Mouse (Mus musculus) liver, postnatal 0 days (tissue): ENCODE measurements around the gene Adcy7. TPM values are rescaled to one million over a fixed set of nuclear protein-coding genes. Genes with fewer than 3 reads are reported as not detected.

Experiments used
- ATAC-seq: fragments of 200-750 bp; cut with Nextera tagmentation; 2 replicates; pipeline ENCODE4 v1.8.0; 2017; ENCODE audit warnings: mild to moderate bottlenecking, moderate library complexity
- DNase-seq: peaks from one replicate; pipeline ENCODE4 v3.0.0-alpha.2; 2016
- H3K27ac ChIP-seq: fragments of 300-500 bp; sonication (generic); 2 replicates; pipeline ENCODE4 v1.5.1; 2014; ENCODE audit warnings: antibody characterized with exemption, moderate library complexity, mild to moderate bottlenecking, low read depth
- H3K27me3 ChIP-seq: fragments of 300-500 bp; sonication (generic); 2 replicates; pipeline ENCODE4 v1.6.1; 2014; ENCODE audit warnings: low read length, control low read depth, mixed read lengths; ENCODE audit not compliant: insufficient read depth
- H3K36me3 ChIP-seq: fragments of 300-500 bp; sonication (generic); replicated peaks from 2 replicates; pipeline ENCODE4 v1.6.1; 2014; ENCODE audit warnings: mild to moderate bottlenecking, control low read depth, low read length, moderate library complexity, mixed read lengths; ENCODE audit not compliant: insufficient read depth
- H3K4me1 ChIP-seq: fragments of 300-500 bp; sonication (generic); 2 replicates; pipeline ENCODE4 v1.6.1; 2014; ENCODE audit warnings: antibody characterized with exemption, mild to moderate bottlenecking, control low read depth; ENCODE audit not compliant: insufficient read depth
- H3K4me2 ChIP-seq: fragments of 300-500 bp; sonication (generic); 2 replicates; pipeline ENCODE4 v1.6.1; 2014; ENCODE audit warnings: low read depth, mild to moderate bottlenecking, low read length, moderate library complexity, mixed read lengths
- H3K4me3 ChIP-seq: fragments of 300-500 bp; sonication (generic); 2 replicates; pipeline ENCODE4 v1.5.1; 2014; ENCODE audit warnings: low read depth, low read length
- H3K9ac ChIP-seq: fragments of 300-500 bp; sonication (generic); replicated peaks from 2 replicates; pipeline ENCODE4 v1.6.1; 2014; ENCODE audit warnings: mild to moderate bottlenecking, moderate library complexity
- H3K9me3 ChIP-seq: fragments of 300-500 bp; sonication (generic); 2 replicates; pipeline ENCODE4 v1.6.1; 2016; ENCODE audit warnings: mild to moderate bottlenecking, control low read depth, low read length, mixed read lengths
- CTCF ChIP-seq: sonication (generic); IDR thresholded peaks from 2 replicates; pipeline ENCODE4 v1.5.1; 2016; ENCODE audit warnings: antibody characterized with exemption, low read depth
- EP300 ChIP-seq: IDR thresholded peaks from 2 replicates; pipeline ENCODE4 v1.6.1; 2016; ENCODE audit warnings: antibody characterized with exemption, low read depth, mild to moderate bottlenecking
- WGBS: fragments of 180-500 bp; shearing (Covaris S2); extraction: QIAGEN DNeasy Blood & Tissue Kit; methylation state at CpG from one replicate; pipeline ENCODE4 v1.1.7; 2014; ENCODE audit not compliant: insufficient replicate concordance; 5-methylcytosine and 5-hydroxymethylcytosine counted together
- polyA plus RNA-seq: library from polyadenylated mRNA; unstranded; fragments of >200 nt; fragmentation: Nextera tagmentation; extraction: Ambion mirVana; gene quantifications from 2 replicates; pipeline ENCODE4 v1.2.1, GENCODE M21; 2015

Adcy7 gene
- polyA plus RNA-seq, 1 experiment from 2014 or later = 8.4 TPM

- H3K9me3 ChIP-seq = no peaks in the 10 kb centered on the region
- no peak overlapping the region for H3K27ac ChIP-seq
- H3K4me3 ChIP-seq = no peak overlapping the region
- H3K27me3 ChIP-seq = peaks cover 13% of the 10 kb centered on the region
- DNase-seq (peak; percentile 16), ATAC-seq (no peak)
- H3K9ac ChIP-seq = no peak overlapping the region
- TF ChIP-seq EP300 = no peak
- peak; percentile 56 for TF ChIP-seq CTCF
- no peak overlapping the region for H3K4me2 ChIP-seq
- H3K4me1 ChIP-seq = peaks cover 16% of the 10 kb centered on the region
- WGBS = 52% methylated on average over 7 of the region's 7 CpGs
- no peaks in the 10 kb centered on the region for H3K36me3 ChIP-seq
These were observed 2.9 kb upstream of the Adcy7 start for GRCm38 (mm10) chr8:88269107-88269875.

- 74% methylated on average over 3 of the region's 3 CpGs for WGBS
- H3K9ac ChIP-seq = no peak overlapping the region
These were observed 2.1 kb upstream of the Adcy7 start for GRCm38 (mm10) chr8:88270086-88270485.

GRCm38 (mm10) chr8:88273051-88273430 is 838 bp downstream of the Adcy7 start:
- 73% methylated on average over 7 of the region's 7 CpGs for WGBS
- peak overlapping the region; percentile 94 for H3K4me2 ChIP-seq
- peak overlapping the region; percentile 68 for H3K9ac ChIP-seq
- no peaks in the 10 kb centered on the region for H3K36me3 ChIP-seq
- H3K9me3 ChIP-seq = no peaks in the 10 kb centered on the region
- no peak for TF ChIP-seq CTCF
- peaks cover 13% of the 10 kb centered on the region for H3K27me3 ChIP-seq
- DNase-seq (peak; percentile 15), ATAC-seq (no peak)
- H3K4me3 ChIP-seq = peak overlapping the region; percentile 55
- no peak overlapping the region for H3K27ac ChIP-seq
- peaks cover 17% of the 10 kb centered on the region for H3K4me1 ChIP-seq

More at GRCm38 (mm10) chr8:88270086-88270485, 2.1 kb upstream of the Adcy7 start:
- DNase-seq (no peak), ATAC-seq (no peak)
- peak; percentile 29 for TF ChIP-seq CTCF
- TF ChIP-seq EP300 = no peak
- Histone ChIP-seq H3K4me1 (peaks cover 17% of the 10 kb centered on the region), H3K4me2 (no peak overlapping the region), H3K27ac (no peak overlapping the region), H3K36me3 (no peaks in the 10 kb centered on the region), H3K4me3 (no peak overlapping the region), H3K9me3 (no peaks in the 10 kb centered on the region), H3K27me3 (peaks cover 13% of the 10 kb centered on the region)

- WGBS = 65% methylated on average over 5 of the region's 5 CpGs
- Histone ChIP-seq H3K27ac (no peak overlapping the region), H3K9ac (no peak overlapping the region), H3K9me3 (no peaks in the 10 kb centered on the region), H3K4me3 (no peak overlapping the region), H3K27me3 (peaks cover 13% of the 10 kb centered on the region), H3K4me2 (no peak overlapping the region), H3K4me1 (peaks cover 20% of the 10 kb centered on the region), H3K36me3 (no peaks in the 10 kb centered on the region)
- ATAC-seq = peak; percentile 60
- TF ChIP-seq EP300 = no peak
- no peak for TF ChIP-seq CTCF
- peak; percentile 23 for DNase-seq
These were observed 1.9 kb downstream of the Adcy7 start for GRCm38 (mm10) chr8:88274090-88274489.

- Histone ChIP-seq H3K4me2 (peak overlapping the region; percentile 49), H3K9me3 (no peaks in the 10 kb centered on the region), H3K36me3 (no peaks in the 10 kb centered on the region), H3K4me1 (peaks cover 28% of the 10 kb centered on the region; the same call in 1 of the 2 replicates), H3K27ac (peak overlapping the region; percentile 37; the same call in 1 of the 2 replicates), H3K27me3 (no peaks in the 10 kb centered on the region), H3K9ac (no peak overlapping the region), H3K4me3 (no peak overlapping the region)
- WGBS = 31% methylated on average over 5 of the region's 5 CpGs
- peak; percentile 59 for ATAC-seq
- TF ChIP-seq CTCF = no peak
- TF ChIP-seq EP300 = no peak
- DNase-seq = no peak
These were observed 7.0 kb downstream of the Adcy7 start for GRCm38 (mm10) chr8:88279220-88279619.

GRCm38 (mm10) chr8:88279670-88280069 is 7.5 kb downstream of the Adcy7 start:
- Histone ChIP-seq H3K27me3 (no peaks in the 10 kb centered on the region), H3K36me3 (no peaks in the 10 kb centered on the region), H3K4me1 (peaks cover 26% of the 10 kb centered on the region; the same call in 1 of the 2 replicates), H3K27ac (peak overlapping the region; percentile 37; the same call in 1 of the 2 replicates), H3K9ac (no peak overlapping the region), H3K9me3 (no peaks in the 10 kb centered on the region), H3K4me2 (peak overlapping the region; percentile 49), H3K4me3 (no peak overlapping the region)
- 21% methylated on average over 6 of the region's 6 CpGs for WGBS
- TF ChIP-seq CTCF (no peak), EP300 (peak; percentile 96)
- DNase-seq (no peak), ATAC-seq (peak; percentile 96)
